Mouse (Mus musculus) ES-Bruce4 (cell line): ENCODE results near the gene Dennd5a. TPM values are rescaled to one million over a fixed set of nuclear protein-coding genes. Genes with fewer than 3 reads are reported as not detected.

Experiments used
- H3K27ac ChIP-seq: 2 replicates; pipeline ENCODE4 v1.5.1; 2012; ENCODE audit warnings: low read length, inconsistent platforms; ENCODE audit not compliant: insufficient read depth
- H3K27me3 ChIP-seq: 2 replicates; pipeline ENCODE4 v1.6.1; 2012; ENCODE audit warnings: mild to moderate bottlenecking, low read length, inconsistent platforms; ENCODE audit not compliant: control insufficient read depth, poor library complexity, insufficient read depth, severe bottlenecking
- H3K36me3 ChIP-seq: 2 replicates; pipeline ENCODE4 v1.6.1; 2012; ENCODE audit warnings: inconsistent platforms, mild to moderate bottlenecking, low read length, moderate library complexity; ENCODE audit not compliant: control insufficient read depth, poor library complexity, insufficient read depth, severe bottlenecking
- H3K4me1 ChIP-seq: one replicate; pipeline ENCODE4 v1.8.1; 2011; ENCODE audit warnings: low read length; ENCODE audit not compliant: control insufficient read depth, insufficient read depth
- H3K4me3 ChIP-seq: 2 replicates; pipeline ENCODE4 v1.5.1; 2011; ENCODE audit warnings: low read depth, mild to moderate bottlenecking, low read length
- H3K9ac ChIP-seq: 2 replicates; pipeline ENCODE4 v1.6.1; 2012; ENCODE audit warnings: low read depth, mild to moderate bottlenecking, inconsistent platforms; ENCODE audit not compliant: poor library complexity, severe bottlenecking
- H3K9me3 ChIP-seq: replicated peaks from 2 replicates; pipeline ENCODE4 v1.6.1; 2012; ENCODE audit warnings: mild to moderate bottlenecking, low read length, inconsistent platforms; ENCODE audit not compliant: control insufficient read depth, poor library complexity, insufficient read depth, severe bottlenecking
- CTCF ChIP-seq: IDR thresholded peaks from one replicate; pipeline ENCODE4 v1.8.1; 2011; ENCODE audit warnings: low read depth, low read length
- EP300 ChIP-seq: IDR thresholded peaks from 2 replicates; pipeline ENCODE4 v1.6.1; 2011; ENCODE audit warnings: low read depth, low read length; ENCODE audit not compliant: insufficient read depth
- POLR2A ChIP-seq: IDR thresholded peaks from one replicate; pipeline ENCODE4 v1.8.1; 2011; ENCODE audit warnings: low read length; ENCODE audit not compliant: insufficient read depth
- polyA plus RNA-seq: library from polyadenylated mRNA; stranded (reverse); fragments of >200 nt; gene quantifications from 2 replicates; pipeline ENCODE4 v1.2.4, GENCODE M21; 2011; ENCODE audit warnings: low read depth; ENCODE audit not compliant: missing spikeins, insufficient read depth, insufficient read length

Gene Dennd5a
- polyA plus RNA-seq, 1 experiment = 56.2 TPM

DNA sequence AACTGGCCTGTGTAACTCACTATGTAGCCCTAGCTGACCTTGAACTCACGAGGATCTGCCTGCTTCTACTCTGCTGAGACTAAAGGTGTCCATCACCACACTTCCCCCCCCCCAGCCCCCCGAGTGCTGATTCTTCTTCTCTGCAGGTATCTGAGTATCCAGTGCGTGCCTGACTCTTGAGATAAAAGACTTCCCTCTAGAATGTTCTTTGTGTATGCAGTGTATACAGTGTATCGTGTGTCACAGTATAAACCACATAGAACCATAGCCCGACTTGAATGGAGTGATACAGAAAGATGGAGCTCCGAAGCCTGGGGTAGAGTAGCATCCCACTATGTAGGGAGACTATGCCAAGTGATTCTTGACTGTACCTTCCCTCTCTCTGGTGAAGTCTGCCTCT, 116.2 kb downstream of the Dennd5a start:
- no peak for TF ChIP-seq POLR2A
- TF ChIP-seq CTCF = no peak
- TF ChIP-seq EP300 = no peak
- no peaks in the 10 kb centered on the region for H3K9me3 ChIP-seq
- H3K4me3 ChIP-seq = no peak overlapping the region
- no peak overlapping the region for H3K9ac ChIP-seq
- no peaks in the 10 kb centered on the region for H3K4me1 ChIP-seq
- H3K27ac ChIP-seq = no peak overlapping the region
- no peaks in the 10 kb centered on the region for H3K27me3 ChIP-seq
- no peaks in the 10 kb centered on the region for H3K36me3 ChIP-seq

Other genes starting within 250 kb of the Dennd5a start
- gene BC051019, start 236.6 kb downstream of the Dennd5a start, polyA plus RNA-seq = not detected in 2 replicates
- gene Ascl3, start 228.7 kb downstream of the Dennd5a start, polyA plus RNA-seq = not detected in 2 replicates
- gene Tmem9b, start 207.6 kb downstream of the Dennd5a start, polyA plus RNA-seq = 13.8 and 14.5 TPM in 2 replicates
- gene Nrip3, start 178.4 kb downstream of the Dennd5a start, polyA plus RNA-seq = 0.85 and 1.6 TPM in 2 replicates
- gene Scube2, start 94.8 kb downstream of the Dennd5a start, polyA plus RNA-seq = 0.22 and 0.87 TPM in 2 replicates
- 51.9 and 60.9 TPM in 2 replicates for gene Tmem41b, start 26.5 kb upstream of the Dennd5a start, polyA plus RNA-seq
- 249 and 281 TPM in 2 replicates for gene Ipo7, start 57.8 kb upstream of the Dennd5a start, polyA plus RNA-seq
- gene Zfp143, start 100.7 kb upstream of the Dennd5a start, polyA plus RNA-seq = 40.0 and 42.7 TPM in 2 replicates
- gene Wee1, start 161.6 kb upstream of the Dennd5a start, polyA plus RNA-seq = 58.7 and 60.1 TPM in 2 replicates